Mouse (Mus musculus) olfactory bulb, adult 2 months (tissue): ENCODE measurements around the gene Ilf2.

Experiments used
- CTCF ChIP-seq: fragments of 200-500 bp; IDR thresholded peaks from 2 replicates; pipeline ENCODE4 v1.5.1; 2012; ENCODE audit warnings: low read depth, mild to moderate bottlenecking, low read length, moderate library complexity; ENCODE audit not compliant: insufficient read depth
- POLR2A ChIP-seq: fragments of 200-500 bp; IDR thresholded peaks from 2 replicates; pipeline ENCODE4 v1.6.1; 2012; ENCODE audit warnings: mild to moderate bottlenecking, low read depth, low read length, moderate library complexity; ENCODE audit not compliant: insufficient read depth

DNA sequence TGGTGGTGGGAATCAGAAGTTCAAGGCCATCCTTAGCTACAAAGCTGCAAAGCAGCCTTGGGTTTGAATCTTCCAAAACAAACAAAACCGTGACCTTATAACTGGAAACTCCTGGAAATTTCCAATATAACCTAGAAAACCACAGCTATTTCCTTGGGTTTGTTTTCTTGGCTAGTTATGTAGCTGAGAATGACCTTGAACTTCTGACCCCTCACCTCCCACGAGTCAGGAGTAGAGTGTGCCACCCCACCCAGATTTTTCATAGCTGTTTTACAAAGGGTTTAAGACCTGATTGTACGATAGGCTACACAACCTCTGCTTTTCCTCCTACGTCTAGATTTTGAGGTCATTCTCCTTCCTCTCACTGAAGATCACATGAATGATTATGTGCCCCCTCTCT, 38.8 kb upstream of the Ilf2 start:
- TF ChIP-seq CTCF (no peak), POLR2A (no peak)
